Mouse (Mus musculus): ENCODE results near the gene Asap2. TPM values are rescaled to one million over a fixed set of nuclear protein-coding genes. Genes with fewer than 3 reads are reported as not detected.
A peak's percentile ranks its signal among the peaks of the same experiment; 100 is the strongest.
"Not testable (repeated sequence)": the region's sequence is repeated elsewhere in the genome, so short reads cannot be mapped to it uniquely, and the experiment has no call there.

Gene Asap2
- polyA plus RNA-seq, 1 experiment, result 13.9 TPM

GRCm38 (mm10) chr12:21111116-21111475, 120.8 kb downstream of the Asap2 start:
- H3K4me3 ChIP-seq (ENCODE audit: low read depth, low read length), result peak overlapping the region; percentile 60
- not testable (repeated sequence) for H3K36me3 ChIP-seq (ENCODE audit: control insufficient read depth, insufficient read depth, low read length, poor library complexity, severe bottlenecking); H3K27ac ChIP-seq (ENCODE audit: insufficient read depth, low read length); H3K4me1 ChIP-seq (ENCODE audit: control insufficient read depth, insufficient read depth, low read length); H3K27me3 ChIP-seq (ENCODE audit: control insufficient read depth, insufficient read depth, low read length, poor library complexity, severe bottlenecking); H3K9me3 ChIP-seq (replicated peaks; ENCODE audit: control insufficient read depth, insufficient read depth, low read length, poor library complexity, severe bottlenecking)
- peak; percentile 51 for TF ChIP-seq CTCF (IDR thresholded peaks at IDR 0.05; ENCODE audit: low read depth, low read length)
- peak overlapping the region; percentile 41 for H3K9ac ChIP-seq (ENCODE audit: low read depth, poor library complexity, severe bottlenecking)

GRCm38 (mm10) chr12:21111476-21112452, 121.5 kb downstream of the Asap2 start:
- TF ChIP-seq CTCF (IDR thresholded peaks at IDR 0.05; ENCODE audit: low read depth, low read length) (no peak), POLR2A (IDR thresholded peaks at IDR 0.05; ENCODE audit: insufficient read depth, low read length) (peak; percentile 23)
- Histone ChIP-seq H3K4me3 (ENCODE audit: low read depth, low read length) (peak overlapping the region; percentile 88), H3K27me3 (ENCODE audit: control insufficient read depth, insufficient read depth, low read length, poor library complexity, severe bottlenecking) (no peaks in the 10 kb centered on the region), H3K4me1 (ENCODE audit: control insufficient read depth, insufficient read depth, low read length) (no peaks in the 10 kb centered on the region), H3K36me3 (ENCODE audit: control insufficient read depth, insufficient read depth, low read length, poor library complexity, severe bottlenecking) (no peaks in the 10 kb centered on the region), H3K9me3 (replicated peaks; ENCODE audit: control insufficient read depth, insufficient read depth, low read length, poor library complexity, severe bottlenecking) (no peaks in the 10 kb centered on the region), H3K9ac (ENCODE audit: low read depth, poor library complexity, severe bottlenecking) (peak overlapping the region; percentile 86), H3K27ac (ENCODE audit: insufficient read depth, low read length) (no peak overlapping the region)

- H3K9me3 ChIP-seq (replicated peaks; ENCODE audit: control insufficient read depth, insufficient read depth, low read length, poor library complexity, severe bottlenecking), result no peaks in the 10 kb centered on the region
- peak overlapping the region; percentile 88 for H3K4me3 ChIP-seq (ENCODE audit: low read depth, low read length)
- no peaks in the 10 kb centered on the region for H3K27me3 ChIP-seq (ENCODE audit: control insufficient read depth, insufficient read depth, low read length, poor library complexity, severe bottlenecking)
- no peaks in the 10 kb centered on the region for H3K4me1 ChIP-seq (ENCODE audit: control insufficient read depth, insufficient read depth, low read length)
- peak overlapping the region; percentile 86 for H3K9ac ChIP-seq (ENCODE audit: low read depth, poor library complexity, severe bottlenecking)
- no peak overlapping the region for H3K27ac ChIP-seq (ENCODE audit: insufficient read depth, low read length)
- TF ChIP-seq CTCF (IDR thresholded peaks at IDR 0.05; ENCODE audit: low read depth, low read length), result peak; percentile 16
- TF ChIP-seq EP300 (IDR thresholded peaks at IDR 0.05; ENCODE audit: insufficient read depth, low read depth, low read length), result no peak
- no peaks in the 10 kb centered on the region for H3K36me3 ChIP-seq (ENCODE audit: control insufficient read depth, insufficient read depth, low read length, poor library complexity, severe bottlenecking)
Observed at GRCm38 (mm10) chr12:21112453-21112857, 122.2 kb downstream of the Asap2 start.

GRCm38 (mm10) chr12:21119446-21119845, 129.2 kb downstream of the Asap2 start:
- TF ChIP-seq EP300 (IDR thresholded peaks at IDR 0.05; ENCODE audit: insufficient read depth, low read depth, low read length) (no peak), CTCF (IDR thresholded peaks at IDR 0.05; ENCODE audit: low read depth, low read length) (no peak), POLR2A (IDR thresholded peaks at IDR 0.05; ENCODE audit: insufficient read depth, low read length) (no peak)
- Histone ChIP-seq H3K36me3 (ENCODE audit: control insufficient read depth, insufficient read depth, low read length, poor library complexity, severe bottlenecking) (no peaks in the 10 kb centered on the region), H3K9me3 (replicated peaks; ENCODE audit: control insufficient read depth, insufficient read depth, low read length, poor library complexity, severe bottlenecking) (no peaks in the 10 kb centered on the region), H3K4me1 (ENCODE audit: control insufficient read depth, insufficient read depth, low read length) (peaks cover 1% of the 10 kb centered on the region), H3K9ac (ENCODE audit: low read depth, poor library complexity, severe bottlenecking) (no peak overlapping the region), H3K27me3 (ENCODE audit: control insufficient read depth, insufficient read depth, low read length, poor library complexity, severe bottlenecking) (no peaks in the 10 kb centered on the region), H3K4me3 (ENCODE audit: low read depth, low read length) (no peak overlapping the region), H3K27ac (ENCODE audit: insufficient read depth, low read length) (no peak overlapping the region)

- Histone ChIP-seq H3K27me3 (ENCODE audit: control insufficient read depth, insufficient read depth, low read length, poor library complexity, severe bottlenecking) (no peaks in the 10 kb centered on the region), H3K27ac (ENCODE audit: insufficient read depth, low read length) (no peak overlapping the region), H3K4me3 (ENCODE audit: low read depth, low read length) (no peak overlapping the region), H3K36me3 (ENCODE audit: control insufficient read depth, insufficient read depth, low read length, poor library complexity, severe bottlenecking) (no peaks in the 10 kb centered on the region), H3K4me1 (ENCODE audit: control insufficient read depth, insufficient read depth, low read length) (peaks cover 1% of the 10 kb centered on the region), H3K9ac (ENCODE audit: low read depth, poor library complexity, severe bottlenecking) (no peak overlapping the region), H3K9me3 (replicated peaks; ENCODE audit: control insufficient read depth, insufficient read depth, low read length, poor library complexity, severe bottlenecking) (no peaks in the 10 kb centered on the region)
- TF ChIP-seq POLR2A (IDR thresholded peaks at IDR 0.05; ENCODE audit: insufficient read depth, low read length) (no peak), EP300 (IDR thresholded peaks at IDR 0.05; ENCODE audit: insufficient read depth, low read depth, low read length) (no peak), CTCF (IDR thresholded peaks at IDR 0.05; ENCODE audit: low read depth, low read length) (no peak)
Observed at GRCm38 (mm10) chr12:21122818-21123217, 132.6 kb downstream of the Asap2 start.

GRCm38 (mm10) chr12:21123647-21124046, 133.4 kb downstream of the Asap2 start:
- no peaks in the 10 kb centered on the region for H3K9me3 ChIP-seq (replicated peaks; ENCODE audit: control insufficient read depth, insufficient read depth, low read length, poor library complexity, severe bottlenecking)
- no peak overlapping the region for H3K27ac ChIP-seq (ENCODE audit: insufficient read depth, low read length)
- H3K4me3 ChIP-seq (ENCODE audit: low read depth, low read length), result no peak overlapping the region
- H3K4me1 ChIP-seq (ENCODE audit: control insufficient read depth, insufficient read depth, low read length), result peaks cover 1% of the 10 kb centered on the region
- H3K36me3 ChIP-seq (ENCODE audit: control insufficient read depth, insufficient read depth, low read length, poor library complexity, severe bottlenecking), result no peaks in the 10 kb centered on the region
- no peak for TF ChIP-seq CTCF (IDR thresholded peaks at IDR 0.05; ENCODE audit: low read depth, low read length)
- no peak for TF ChIP-seq POLR2A (IDR thresholded peaks at IDR 0.05; ENCODE audit: insufficient read depth, low read length)
- no peak for TF ChIP-seq EP300 (IDR thresholded peaks at IDR 0.05; ENCODE audit: insufficient read depth, low read depth, low read length)
- H3K9ac ChIP-seq (ENCODE audit: low read depth, poor library complexity, severe bottlenecking), result no peak overlapping the region
- no peaks in the 10 kb centered on the region for H3K27me3 ChIP-seq (ENCODE audit: control insufficient read depth, insufficient read depth, low read length, poor library complexity, severe bottlenecking)

All from ES-Bruce4 (cell line).